Mouse (Mus musculus): Measurements from ENCODE around the gene Hes7. TPM values are rescaled to one million over a fixed set of nuclear protein-coding genes. Genes with fewer than 3 reads are reported as not detected.

Hes7 gene
- polyA plus RNA-seq (2021; fragmentation: Nextera tagmentation): 0.43 and 1.3 TPM in 2 replicates
- long read RNA-seq, experiment 1, partial matches to known transcripts: 0 of 1 reads
- long read RNA-seq, experiment 1, other reads (novel, unspliced or antisense): 1 of 1 reads
- long read RNA-seq, experiment 2: 0 reads

DNA sequence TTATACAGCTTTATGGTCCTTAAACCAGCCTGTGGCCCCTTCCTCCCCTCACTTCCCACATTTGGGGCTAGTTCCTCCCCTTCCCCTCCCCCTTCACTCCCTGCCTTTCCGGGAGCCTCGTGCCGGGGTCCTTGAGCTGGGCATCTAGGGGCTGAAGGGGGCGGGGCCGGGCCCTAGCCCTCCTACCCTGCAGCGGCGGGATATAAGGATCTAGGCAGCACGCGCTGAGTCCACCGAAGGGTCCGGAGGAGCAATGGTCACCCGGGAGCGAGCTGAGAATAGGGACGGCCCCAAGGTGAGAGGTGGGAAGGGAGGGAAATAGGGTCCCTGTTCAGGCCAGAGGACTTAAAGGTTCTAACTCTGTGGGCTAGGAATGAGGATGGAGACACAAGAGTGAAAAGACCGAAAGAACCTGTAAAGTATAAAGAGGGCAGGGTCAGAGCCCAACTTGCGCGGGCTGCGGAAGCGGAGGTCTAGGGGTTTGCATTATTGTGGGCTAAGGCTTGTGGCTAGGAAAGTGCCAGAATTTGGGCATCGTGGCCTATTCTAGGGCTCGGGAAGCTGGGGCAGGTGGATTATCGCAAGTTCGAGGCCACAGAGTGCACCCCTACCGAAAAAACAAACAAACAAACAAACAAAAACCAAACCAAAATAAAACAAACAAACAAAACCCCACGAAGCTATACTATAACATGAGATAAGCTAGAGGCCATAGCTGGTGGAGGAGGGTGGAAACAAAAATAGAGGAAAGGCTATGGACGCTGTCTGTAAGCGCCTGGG, at the start of gene Hes7:
Gene Hes7 (plus strand): TSS at position 184 of the 780 bp plus-strand sequence.

DNA sequence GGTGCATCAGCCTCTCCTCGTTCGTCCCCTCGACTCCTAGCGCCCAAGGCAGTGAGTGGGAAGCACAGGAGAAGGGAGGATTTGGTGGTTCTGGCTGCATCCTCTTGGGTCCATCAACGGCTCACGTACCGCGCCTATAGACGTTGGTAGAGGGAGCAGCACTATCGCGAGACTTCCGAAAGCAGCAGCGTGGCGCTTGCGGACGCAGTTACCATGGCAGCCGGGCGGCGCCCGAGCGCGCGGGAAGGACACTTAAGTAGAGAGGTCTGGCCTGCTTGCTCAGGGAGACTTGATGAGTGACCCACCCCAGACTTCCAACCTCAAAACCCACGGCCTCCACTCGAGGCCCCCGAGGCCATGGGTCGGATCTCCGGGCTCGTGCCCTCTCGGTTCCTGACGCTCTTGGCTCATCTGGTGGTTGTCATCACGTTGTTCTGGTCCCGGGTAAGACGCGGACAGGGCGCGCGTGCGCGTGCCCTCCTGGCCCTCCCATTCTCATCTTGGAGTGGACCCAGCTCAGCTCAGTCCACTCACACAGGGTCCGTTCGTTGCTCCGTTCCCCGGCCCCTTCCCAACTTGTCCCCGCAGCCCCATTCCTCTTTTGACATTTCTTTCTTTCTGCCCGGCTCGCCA, 49.5 kb upstream of the Hes7 start, which contains the start of gene Tmem107:
Gene Tmem107 (plus strand): TSS at position 217 of the 633 bp plus-strand sequence.

GRCm38 (mm10) chr11:69088103-69088855, 31.9 kb upstream of the Hes7 start, which contains the start of gene Vamp2:
Gene Vamp2, plus strand, starts transcription at chr11:69088490.

DNA sequence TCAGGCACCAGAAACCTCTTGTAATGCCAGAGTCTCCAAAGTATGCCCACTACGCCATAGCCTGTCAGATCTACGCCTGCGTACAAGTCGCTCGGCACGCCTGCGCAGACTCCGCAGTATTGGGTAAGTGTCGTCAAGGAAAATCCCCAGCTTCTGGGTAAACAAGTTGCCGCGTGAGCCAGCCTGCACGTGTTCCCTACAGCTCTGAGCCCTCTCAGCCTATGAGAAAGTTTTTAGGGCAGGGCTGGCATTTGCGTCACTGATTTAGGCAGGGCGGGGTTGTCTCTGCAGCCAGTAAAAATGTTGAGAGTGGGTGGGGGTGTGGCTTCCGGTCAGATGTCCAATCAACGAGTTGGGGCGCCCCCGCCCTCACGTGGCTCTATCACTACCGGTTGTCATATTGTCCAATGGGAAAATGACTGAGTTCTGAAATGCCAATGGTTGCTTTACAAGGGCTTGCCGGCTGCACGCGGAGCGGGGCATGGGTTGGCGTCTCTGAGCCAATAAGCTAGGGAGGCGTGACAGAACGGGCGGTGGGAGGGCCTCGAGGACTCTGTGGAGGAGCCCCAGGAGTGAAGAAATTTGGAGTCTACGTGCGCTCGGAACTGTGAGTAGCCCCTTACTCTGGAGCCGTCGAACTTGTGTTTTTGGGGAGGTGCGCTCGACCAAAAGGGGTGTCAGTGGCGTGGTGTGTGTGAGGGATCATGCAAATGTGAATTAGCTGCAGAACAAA, 25.3 kb upstream of the Hes7 start, which contains the start of gene Per1:
Gene Per1 (plus strand): TSS at position 521 of the 733 bp plus-strand sequence.

DNA sequence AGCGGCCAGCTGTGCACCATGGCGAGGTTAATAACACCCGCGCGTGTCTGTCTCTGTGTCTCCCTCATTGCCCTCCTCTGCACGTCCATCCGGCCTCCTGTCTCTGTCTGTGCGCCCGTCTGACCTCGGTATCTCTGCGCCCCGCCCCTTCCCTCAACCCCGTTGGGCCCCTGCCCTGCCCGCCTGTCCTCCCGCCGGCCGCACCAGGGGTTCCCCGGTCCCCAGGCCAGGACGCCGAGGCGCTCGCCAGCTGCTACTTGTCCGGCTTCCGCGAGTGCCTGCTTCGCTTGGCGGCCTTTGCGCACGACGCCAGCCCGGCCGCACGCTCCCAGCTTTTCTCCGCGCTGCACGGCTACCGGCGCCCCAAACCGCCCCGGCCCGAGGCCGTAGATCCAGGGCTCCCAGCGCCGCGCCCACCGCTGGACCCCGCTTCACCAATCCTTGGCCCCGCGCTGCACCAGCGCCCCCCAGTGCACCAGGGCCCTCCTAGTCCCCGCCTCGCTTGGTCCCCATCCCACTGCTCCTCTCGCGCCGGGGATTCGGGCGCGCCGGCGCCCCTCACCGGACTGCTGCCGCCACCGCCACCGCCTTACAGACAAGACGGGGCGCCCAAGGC, 2.2 kb downstream of the Hes7 start, which contains the start of gene 9130213A22Rik:
Gene 9130213A22Rik (minus strand): TSS at position 254 of the 616 bp plus-strand sequence.

DNA sequence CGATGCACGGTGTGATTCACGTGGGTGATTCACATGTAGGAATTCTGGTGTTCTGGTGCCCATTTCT, 5.5 kb downstream of the Hes7 start, which contains the start of gene Aloxe3:
Gene Aloxe3 (plus strand): TSS at position 45 of the 67 bp plus-strand sequence.

GRCm38 (mm10) chr11:69156800-69157199, 36.6 kb downstream of the Hes7 start, which contains the start of gene Alox12b:
Gene Alox12b, plus strand, starts transcription at chr11:69156989.

Other genes with a start within 250 kb of the Hes7 start
- gene Ndel1, start 248.5 kb upstream of the Hes7 start, polyA plus RNA-seq (2021; fragmentation: Nextera tagmentation): 89.7 and 92.9 TPM in 2 replicates
- not detected in 2 replicates for gene Rnf222, start 231.9 kb upstream of the Hes7 start, polyA plus RNA-seq (2021; fragmentation: Nextera tagmentation)
- 3,549 and 3,569 TPM in 2 replicates for gene Rpl26, start 218.8 kb upstream of the Hes7 start, polyA plus RNA-seq (2021; fragmentation: Nextera tagmentation)
- not detected in 2 replicates for gene Odf4, start 193.3 kb upstream of the Hes7 start, polyA plus RNA-seq (2021; fragmentation: Nextera tagmentation)
- gene Arhgef15, start 162.9 kb upstream of the Hes7 start, polyA plus RNA-seq (2021; fragmentation: Nextera tagmentation): 9.7 and 13.3 TPM in 2 replicates
- 2.4 and 3.7 TPM in 2 replicates for gene Slc25a35, start 152.3 kb upstream of the Hes7 start, polyA plus RNA-seq (2021; fragmentation: Nextera tagmentation)
- 26.7 and 27.0 TPM in 2 replicates for gene Rangrf, start 145.2 kb upstream of the Hes7 start, polyA plus RNA-seq (2021; fragmentation: Nextera tagmentation)
- gene Pfas, start 111.9 kb upstream of the Hes7 start, polyA plus RNA-seq (2021; fragmentation: Nextera tagmentation): 10.9 and 12.5 TPM in 2 replicates
- gene Ctc1, start 104.5 kb upstream of the Hes7 start, polyA plus RNA-seq (2021; fragmentation: Nextera tagmentation): 14.9 and 16.4 TPM in 2 replicates
- 0.38 and 0.56 TPM in 2 replicates for gene Aurkb, start 74.8 kb upstream of the Hes7 start, polyA plus RNA-seq (2021; fragmentation: Nextera tagmentation)
- 13.0 and 28.1 TPM in 2 replicates for gene Borcs6, start 60.7 kb upstream of the Hes7 start, polyA plus RNA-seq (2021; fragmentation: Nextera tagmentation)
- gene Tmem107, start 49.6 kb upstream of the Hes7 start, polyA plus RNA-seq (2021; fragmentation: Nextera tagmentation): 35.2 and 37.9 TPM in 2 replicates
- gene Vamp2, start 31.9 kb upstream of the Hes7 start, polyA plus RNA-seq (2021; fragmentation: Nextera tagmentation): 323 and 837 TPM in 2 replicates
- 25.9 and 39.5 TPM in 2 replicates for gene Per1, start 25.2 kb upstream of the Hes7 start, polyA plus RNA-seq (2021; fragmentation: Nextera tagmentation)
- 0.54 and 0.85 TPM in 2 replicates for gene 9130213A22Rik, start 2.2 kb downstream of the Hes7 start, polyA plus RNA-seq (2021; fragmentation: Nextera tagmentation)
- gene Aloxe3, start 5.5 kb downstream of the Hes7 start, polyA plus RNA-seq (2021; fragmentation: Nextera tagmentation): 4.5 and 4.8 TPM in 2 replicates
- gene Alox12b, start 36.6 kb downstream of the Hes7 start, polyA plus RNA-seq (2021; fragmentation: Nextera tagmentation): 3.3 TPM in 2 replicates
- gene Alox8, start 77.4 kb downstream of the Hes7 start, polyA plus RNA-seq (2021; fragmentation: Nextera tagmentation): 2.8 and 4.3 TPM in 2 replicates
- gene Gucy2e, start 116.6 kb downstream of the Hes7 start, polyA plus RNA-seq (2021; fragmentation: Nextera tagmentation): 0.40 and 0.66 TPM in 2 replicates
- gene Cntrob, start 203.4 kb downstream of the Hes7 start, polyA plus RNA-seq (2021; fragmentation: Nextera tagmentation): 2.2 and 3.0 TPM in 2 replicates
- 128 and 132 TPM in 2 replicates for gene Trappc1, start 203.6 kb downstream of the Hes7 start, polyA plus RNA-seq (2021; fragmentation: Nextera tagmentation)
- 24.4 and 28.5 TPM in 2 replicates for gene Kcnab3, start 205.9 kb downstream of the Hes7 start, polyA plus RNA-seq (2021; fragmentation: Nextera tagmentation)
- gene Rnf227, start 220.1 kb downstream of the Hes7 start, polyA plus RNA-seq (2021; fragmentation: Nextera tagmentation): 352 and 369 TPM in 2 replicates
- 36.0 and 37.5 TPM in 2 replicates for gene Chd3, start 249.0 kb downstream of the Hes7 start, polyA plus RNA-seq (2021; fragmentation: Nextera tagmentation)

All from left cerebral cortex, adult 6 months (tissue).